Mouse (Mus musculus) C2C12 (cell line): ENCODE measurements around the gene Gm49325.

Experiments used
- CEBPB ChIP-seq: IDR thresholded peaks from one replicate; pipeline ENCODE4 v1.6.1; 2011; ENCODE audit warnings: low read depth, mild to moderate bottlenecking, control low read depth, moderate library complexity
- CTCF ChIP-seq: IDR thresholded peaks from one replicate; pipeline ENCODE4 v1.5.1; 2011; ENCODE audit not compliant: control insufficient read depth, insufficient read depth, insufficient read length
- MAX ChIP-seq: IDR thresholded peaks from one replicate; pipeline ENCODE4 v1.6.1; 2011; ENCODE audit warnings: mild to moderate bottlenecking, control low read depth
- MYOD1 ChIP-seq: IDR thresholded peaks from one replicate; pipeline ENCODE4 v1.6.1; 2011; ENCODE audit warnings: low read depth; ENCODE audit not compliant: control insufficient read depth, insufficient read length
- MYOG ChIP-seq: IDR thresholded peaks from one replicate; pipeline ENCODE4 v1.6.1; 2011; ENCODE audit not compliant: control insufficient read depth, insufficient read length; ENCODE audit errors: extremely low read depth
- USF1 ChIP-seq: IDR thresholded peaks from one replicate; pipeline ENCODE4 v1.6.1; 2011; ENCODE audit warnings: low read depth, mild to moderate bottlenecking, control low read depth, moderate library complexity

DNA sequence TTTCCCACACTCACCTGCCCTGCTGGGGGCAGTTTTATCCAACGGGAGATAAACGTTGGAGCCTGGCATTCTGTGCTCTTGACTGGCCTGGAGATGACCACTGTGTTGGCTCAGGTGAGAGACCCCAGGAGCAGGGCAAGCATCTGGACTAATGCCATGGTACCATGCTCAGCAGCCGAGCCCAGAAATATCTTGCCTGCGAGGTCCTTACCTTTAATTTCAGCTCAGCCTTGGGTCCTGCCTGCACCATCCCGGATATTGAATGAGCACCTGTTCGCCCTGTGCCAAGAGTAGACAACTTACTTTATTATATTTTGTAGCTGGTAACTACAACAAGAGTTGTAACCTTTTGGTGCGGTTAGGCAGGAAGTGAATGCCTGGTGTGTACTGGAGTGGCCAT, 858 bp downstream of the Gm49325 start:
- TF ChIP-seq CTCF (no peak), USF1 (no peak), MAX (no peak), CEBPB (no peak), MYOG (no peak), MYOD1 (no peak)
